Mouse (Mus musculus) heart, embryonic 15.5 days (tissue): ENCODE data around the gene Slc22a13. TPM values are rescaled to one million over a fixed set of nuclear protein-coding genes. Genes with fewer than 3 reads are reported as not detected.
"Not testable (repeated sequence)": the region's sequence is repeated elsewhere in the genome, so short reads cannot be mapped to it uniquely, and the experiment has no call there.

Experiments
- ATAC-seq: fragments of 200-750 bp; cut with Nextera tagmentation; replicated peaks from 2 replicates; pipeline ENCODE4 v1.8.0; 2017; ENCODE audit warnings: low read depth, moderate TSS enrichment; ENCODE audit not compliant: insufficient number of reproducible peaks, insufficient read depth, low FRiP score
- H3K27ac ChIP-seq: fragments of 300-500 bp; sonication (generic); 2 replicates; pipeline ENCODE4 v1.5.1; 2015; ENCODE audit warnings: mild to moderate bottlenecking, inconsistent platforms
- H3K27me3 ChIP-seq: fragments of 300-500 bp; sonication (generic); 2 replicates; pipeline ENCODE4 v1.6.1; 2015; ENCODE audit warnings: inconsistent platforms
- H3K36me3 ChIP-seq: fragments of 300-500 bp; sonication (generic); 2 replicates; pipeline ENCODE4 v1.6.1; 2015; ENCODE audit warnings: mild to moderate bottlenecking, inconsistent platforms
- H3K4me1 ChIP-seq: fragments of 300-500 bp; sonication (generic); replicated peaks from 2 replicates; pipeline ENCODE4 v1.6.1; 2015; ENCODE audit warnings: inconsistent platforms
- H3K4me2 ChIP-seq: fragments of 300-500 bp; sonication (generic); 2 replicates; pipeline ENCODE4 v1.6.1; 2015; ENCODE audit warnings: inconsistent platforms, mild to moderate bottlenecking, moderate library complexity
- H3K4me3 ChIP-seq: fragments of 300-500 bp; sonication (generic); 2 replicates; pipeline ENCODE4 v1.5.1; 2015; ENCODE audit warnings: mild to moderate bottlenecking, inconsistent platforms
- H3K9ac ChIP-seq: fragments of 300-500 bp; sonication (generic); 2 replicates; pipeline ENCODE4 v1.6.1; 2015; ENCODE audit warnings: mild to moderate bottlenecking, inconsistent platforms
- H3K9me3 ChIP-seq: fragments of 300-500 bp; sonication (generic); replicated peaks from 2 replicates; pipeline ENCODE4 v1.6.1; 2016; ENCODE audit warnings: inconsistent platforms
- WGBS: fragments of 180-500 bp; shearing (Covaris S2); methylation state at CpG from one replicate; pipeline ENCODE4 v1.1.7; 2015; ENCODE audit warnings: mixed read lengths; 5-methylcytosine and 5-hydroxymethylcytosine counted together
- polyA plus RNA-seq: library from polyadenylated mRNA; unstranded; fragments of >200 nt; fragmentation: Nextera tagmentation; extraction: Ambion mirVana; gene quantifications from 2 replicates; pipeline ENCODE4 v1.2.1, GENCODE M21; 2015

The Slc22a13 gene
- polyA plus RNA-seq, 1 experiment from 2014 or later: not detected

DNA sequence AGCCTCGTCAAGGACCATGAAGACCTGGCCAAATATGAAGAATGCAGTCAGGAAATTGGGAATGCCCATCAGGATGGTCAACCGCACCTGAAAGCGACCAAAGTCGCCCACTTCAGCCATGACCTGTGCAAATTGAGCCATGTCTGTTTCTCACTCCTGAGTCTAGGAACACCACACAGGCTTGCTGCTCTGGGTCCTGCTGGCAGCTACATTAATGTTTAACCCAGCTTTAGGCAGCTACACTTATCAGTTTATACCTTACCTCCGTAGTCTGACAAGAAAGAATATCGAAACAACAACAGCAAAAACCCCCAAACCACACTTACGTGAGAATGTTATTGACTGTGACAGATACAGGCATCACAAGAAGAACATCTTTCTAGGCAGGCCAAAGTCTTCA lies 22.7 kb upstream of the Slc22a13 start:
- H3K4me2 ChIP-seq: no peak overlapping the region
- H3K36me3 ChIP-seq: no peaks in the 10 kb centered on the region
- WGBS: 94% methylated on average over 7 of the region's 7 CpGs
- H3K27me3 ChIP-seq: no peaks in the 10 kb centered on the region
- no peaks in the 10 kb centered on the region for H3K9me3 ChIP-seq
- H3K9ac ChIP-seq: no peak overlapping the region
- no peak for ATAC-seq
- no peak overlapping the region for H3K27ac ChIP-seq
- no peak overlapping the region for H3K4me3 ChIP-seq
- H3K4me1 ChIP-seq: no peaks in the 10 kb centered on the region

DNA sequence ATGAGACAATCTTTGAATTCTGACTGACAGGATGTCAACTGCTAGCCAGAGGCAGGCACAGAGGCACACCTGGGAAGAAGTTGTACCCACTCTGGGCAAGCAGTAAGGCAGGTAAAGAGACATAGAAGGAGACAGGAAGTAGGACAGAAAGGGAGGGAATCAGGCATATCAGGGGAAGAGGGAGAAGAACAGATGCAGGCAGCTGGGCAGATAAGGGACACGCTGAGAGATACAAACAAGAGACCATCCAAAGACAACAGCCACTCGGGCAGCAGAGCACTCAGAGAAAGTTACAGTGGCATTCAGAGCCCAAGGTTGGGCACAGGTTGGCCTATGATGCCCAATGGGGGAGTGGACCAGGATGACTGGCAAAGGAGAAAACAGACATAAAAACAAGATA lies 21.9 kb upstream of the Slc22a13 start:
- Histone ChIP-seq H3K4me3 (no peak overlapping the region), H3K36me3 (peaks cover 4% of the 10 kb centered on the region; the same call in 1 of the 2 replicates), H3K4me1 (no peaks in the 10 kb centered on the region), H3K27me3 (no peaks in the 10 kb centered on the region), H3K27ac (no peak overlapping the region), H3K4me2 (no peak overlapping the region), H3K9me3 (no peaks in the 10 kb centered on the region), H3K9ac (no peak overlapping the region)
- ATAC-seq: no peak; the same call in 1 of the 2 replicates
- 61% methylated on average over 2 of the region's 2 CpGs for WGBS

- WGBS: 75% methylated on average over 4 of the region's 4 CpGs
- H3K36me3 ChIP-seq: peaks cover 3% of the 10 kb centered on the region; the same call in 1 of the 2 replicates
- H3K4me1 ChIP-seq: no peaks in the 10 kb centered on the region
- no peak overlapping the region for H3K4me2 ChIP-seq
- no peak overlapping the region for H3K9ac ChIP-seq
- no peaks in the 10 kb centered on the region for H3K27me3 ChIP-seq
- no peak for ATAC-seq
- H3K9me3 ChIP-seq: no peaks in the 10 kb centered on the region; the same call in 1 of the 2 replicates
- no peak overlapping the region for H3K4me3 ChIP-seq
- H3K27ac ChIP-seq: no peak overlapping the region
Measured at GRCm38 (mm10) chr9:119220249-119220648, 11.4 kb upstream of the Slc22a13 start.

DNA sequence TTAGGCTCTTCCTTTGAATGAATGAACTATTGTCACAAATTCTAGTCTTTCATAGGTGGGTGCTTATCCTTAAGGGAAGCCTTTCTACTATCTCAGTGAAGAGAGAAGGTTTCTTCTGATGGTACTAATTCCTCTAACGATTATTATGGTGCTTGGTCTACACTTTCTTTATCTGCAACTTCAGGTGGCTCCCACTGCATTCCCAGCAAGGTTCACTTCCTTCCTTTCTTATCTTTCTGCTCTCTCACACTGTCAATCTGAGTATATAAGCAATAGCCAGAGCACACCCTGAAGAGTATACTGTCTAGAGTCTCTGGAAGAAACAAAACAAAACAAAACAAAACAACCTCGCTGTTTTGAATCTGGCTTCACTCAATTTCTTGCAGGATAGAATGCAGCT lies 10.8 kb upstream of the Slc22a13 start:
- Histone ChIP-seq H3K4me2 (no peak overlapping the region), H3K9me3 (no peaks in the 10 kb centered on the region; the same call in 1 of the 2 replicates), H3K9ac (no peak overlapping the region), H3K4me1 (no peaks in the 10 kb centered on the region), H3K27ac (no peak overlapping the region), H3K36me3 (peaks cover 1% of the 10 kb centered on the region; the same call in 1 of the 2 replicates), H3K4me3 (no peak overlapping the region), H3K27me3 (no peaks in the 10 kb centered on the region)
- 52% methylated on average over 2 of the region's 2 CpGs for WGBS
- no peak for ATAC-seq

DNA sequence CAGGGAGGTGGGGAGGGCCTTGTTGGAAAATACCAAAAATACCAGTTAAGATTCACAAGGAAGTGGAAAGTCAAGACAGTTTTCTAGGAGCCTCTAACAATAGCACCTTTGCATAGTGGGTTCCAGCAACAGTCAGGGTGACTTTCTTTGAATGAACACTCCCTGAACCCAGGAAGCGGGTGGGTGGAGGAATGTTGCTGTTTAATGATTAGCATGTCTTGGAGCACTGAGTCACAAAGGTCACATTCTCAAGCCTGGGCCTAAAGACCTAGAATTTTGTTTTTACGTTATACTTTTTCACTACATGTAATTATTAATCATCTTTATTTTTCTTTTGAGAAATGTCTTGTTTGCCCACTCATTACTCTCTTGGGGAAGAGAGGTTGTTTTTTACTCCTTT lies 6.4 kb upstream of the Slc22a13 start:
- not testable (repeated sequence) for H3K9ac ChIP-seq, ATAC-seq, H3K27ac ChIP-seq, H3K4me3 ChIP-seq, H3K36me3 ChIP-seq, H3K4me1 ChIP-seq, H3K4me2 ChIP-seq, H3K9me3 ChIP-seq, H3K27me3 ChIP-seq
- 88% methylated on average over 2 of the region's 2 CpGs for WGBS

- Histone ChIP-seq H3K4me3 (no peak overlapping the region), H3K9ac (no peak overlapping the region), H3K9me3 (no peaks in the 10 kb centered on the region; the same call in 1 of the 2 replicates), H3K4me1 (no peaks in the 10 kb centered on the region), H3K36me3 (no peaks in the 10 kb centered on the region; the same call in 1 of the 2 replicates), H3K27me3 (no peaks in the 10 kb centered on the region), H3K4me2 (no peak overlapping the region), H3K27ac (no peak overlapping the region)
- ATAC-seq: no peak
- WGBS: 75% methylated on average over 6 of the region's 6 CpGs
Measured at GRCm38 (mm10) chr9:119214601-119215000, 5.7 kb upstream of the Slc22a13 start.

DNA sequence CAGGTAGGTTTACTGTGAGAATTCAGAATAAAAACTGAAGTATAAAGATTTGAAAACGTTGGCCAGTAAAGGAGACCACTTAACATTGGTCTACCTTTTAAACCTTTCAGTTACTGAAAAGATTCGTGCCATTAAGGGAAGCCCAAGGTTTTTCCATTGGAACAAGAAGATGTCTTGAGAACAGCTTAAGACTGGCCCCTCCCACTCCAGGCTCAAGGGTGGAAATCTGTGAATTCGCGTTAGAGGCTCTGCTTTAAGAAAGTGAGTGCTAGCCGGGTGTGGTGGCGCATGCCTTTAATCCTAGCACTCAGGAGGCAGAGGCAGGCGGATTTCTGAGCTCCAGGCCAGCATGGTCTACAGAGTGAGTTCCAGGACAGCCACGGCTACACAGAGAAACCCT lies 4.1 kb upstream of the Slc22a13 start:
- WGBS: 69% methylated on average over 8 of the region's 8 CpGs
- Histone ChIP-seq H3K9ac (no peak overlapping the region), H3K4me2 (no peak overlapping the region)

GRCm38 (mm10) chr9:119207113-119207512 lies 1.8 kb downstream of the Slc22a13 start:
- H3K9me3 ChIP-seq: 0 out of 2 replicates have a peak, but pooled peaks cover 5% of the 10 kb centered on the region
- H3K4me2 ChIP-seq: no peak overlapping the region
- H3K4me1 ChIP-seq: no peaks in the 10 kb centered on the region
- H3K36me3 ChIP-seq: no peaks in the 10 kb centered on the region
- no peak overlapping the region for H3K9ac ChIP-seq
- ATAC-seq: no peak
- no peak overlapping the region for H3K4me3 ChIP-seq
- no peak overlapping the region for H3K27ac ChIP-seq
- 55% methylated on average over 4 of the region's 4 CpGs for whole genome bisulfite sequencing
- no peaks in the 10 kb centered on the region for H3K27me3 ChIP-seq

More for the DNA sequence above, 4.1 kb upstream of the Slc22a13 start:
- Histone ChIP-seq H3K4me3 (no peak overlapping the region), H3K27ac (no peak overlapping the region), H3K9me3 (no peaks in the 10 kb centered on the region; the same call in 1 of the 2 replicates), H3K36me3 (no peaks in the 10 kb centered on the region; the same call in 1 of the 2 replicates), H3K4me1 (no peaks in the 10 kb centered on the region), H3K27me3 (no peaks in the 10 kb centered on the region)
- no peak for ATAC-seq

GRCm38 (mm10) chr9:119206666-119207065 lies 2.2 kb downstream of the Slc22a13 start:
- no peaks in the 10 kb centered on the region for H3K36me3 ChIP-seq
- H3K4me3 ChIP-seq: no peak overlapping the region
- H3K9ac ChIP-seq: no peak overlapping the region
- H3K27ac ChIP-seq: no peak overlapping the region
- whole genome bisulfite sequencing: 78% methylated on average over 2 of the region's 2 CpGs
- no peaks in the 10 kb centered on the region for H3K4me1 ChIP-seq
- no peak overlapping the region for H3K4me2 ChIP-seq
- 0 out of 2 replicates have a peak, but pooled peaks cover 5% of the 10 kb centered on the region for H3K9me3 ChIP-seq
- no peak for ATAC-seq
- H3K27me3 ChIP-seq: no peaks in the 10 kb centered on the region

DNA sequence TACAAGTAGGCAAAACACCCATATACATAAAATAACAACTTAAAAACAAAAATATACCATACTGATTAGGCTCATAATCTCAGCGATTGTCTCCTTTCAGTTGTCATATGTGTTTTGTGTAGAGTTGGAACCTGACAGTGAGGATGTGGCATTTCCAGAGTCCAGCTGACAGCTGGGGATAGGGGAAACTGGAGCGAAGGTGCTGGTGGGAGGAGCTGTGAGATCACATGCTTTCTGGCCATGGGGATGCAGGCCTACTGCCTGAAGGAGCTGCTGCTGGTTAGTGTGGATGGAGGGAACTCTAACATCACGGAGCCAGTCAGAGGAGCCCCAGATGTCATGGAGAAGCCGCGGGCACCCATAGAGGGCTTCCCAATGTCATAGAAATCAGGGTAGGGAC lies 3.1 kb downstream of the Slc22a13 start:
- H3K4me2 ChIP-seq: no peak overlapping the region
- no peaks in the 10 kb centered on the region for H3K27me3 ChIP-seq
- no peak overlapping the region for H3K9ac ChIP-seq
- WGBS: 84% methylated on average over 5 of the region's 5 CpGs
- H3K4me3 ChIP-seq: no peak overlapping the region
- ATAC-seq: no peak
- H3K36me3 ChIP-seq: no peaks in the 10 kb centered on the region
- no peak overlapping the region for H3K27ac ChIP-seq
- H3K4me1 ChIP-seq: no peaks in the 10 kb centered on the region
- H3K9me3 ChIP-seq: 0 out of 2 replicates have a peak, but pooled peaks cover 5% of the 10 kb centered on the region

DNA sequence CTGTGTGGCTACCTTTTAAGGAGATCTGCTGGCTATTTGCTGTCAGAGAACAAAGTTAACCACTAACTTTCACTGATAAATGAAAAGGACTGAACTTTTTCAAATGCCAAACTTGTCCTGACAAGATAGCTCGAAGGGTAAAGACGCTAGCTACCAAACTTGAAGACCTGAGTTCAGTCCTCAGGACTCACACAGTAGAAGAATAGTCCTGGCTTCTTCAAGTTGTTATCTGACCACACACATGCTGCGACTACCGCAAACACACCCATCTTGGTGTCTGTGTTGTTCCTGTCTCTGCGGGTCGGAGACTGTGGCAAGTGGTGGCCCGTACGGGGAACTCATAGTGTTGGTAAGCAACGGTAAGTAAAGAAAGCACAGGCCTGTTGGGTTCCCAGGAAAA lies 5.3 kb downstream of the Slc22a13 start:
- Histone ChIP-seq H3K9me3 (0 out of 2 replicates have a peak, but pooled peaks cover 5% of the 10 kb centered on the region), H3K27me3 (no peaks in the 10 kb centered on the region), H3K27ac (no peak overlapping the region), H3K4me1 (no peaks in the 10 kb centered on the region), H3K4me3 (no peak overlapping the region), H3K9ac (no peak overlapping the region), H3K36me3 (no peaks in the 10 kb centered on the region), H3K4me2 (no peak overlapping the region)
- WGBS: 90% methylated on average over 9 of the region's 9 CpGs
- no peak for ATAC-seq

DNA sequence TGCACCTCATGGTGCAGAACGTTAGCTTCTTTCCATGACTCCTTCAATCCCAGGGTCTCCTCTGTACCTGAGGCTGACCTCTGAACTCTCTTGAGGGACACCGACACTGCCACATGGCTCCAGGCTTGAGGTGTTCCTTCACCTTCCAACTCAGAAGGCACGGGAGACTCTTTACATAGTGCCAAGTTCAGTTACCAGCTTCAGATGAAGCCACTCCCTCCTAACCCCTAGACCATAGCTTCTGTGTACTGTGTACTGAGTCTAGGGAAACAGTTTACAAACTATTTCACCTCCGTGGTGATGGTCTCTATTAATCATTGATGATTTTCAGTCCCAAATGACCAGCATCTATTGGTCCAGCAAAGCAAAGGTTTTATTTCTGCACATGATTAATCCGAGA lies 7.2 kb downstream of the Slc22a13 start:
- Histone ChIP-seq H3K27me3 (no peaks in the 10 kb centered on the region), H3K4me3 (no peak overlapping the region), H3K4me2 (no peak overlapping the region), H3K9me3 (0 out of 2 replicates have a peak, but pooled peaks cover 5% of the 10 kb centered on the region), H3K27ac (no peak overlapping the region), H3K4me1 (no peaks in the 10 kb centered on the region), H3K9ac (no peak overlapping the region), H3K36me3 (no peaks in the 10 kb centered on the region)
- 80% methylated on average over 5 of the region's 5 CpGs for WGBS
- no peak for ATAC-seq
